Mouse (Mus musculus) small intestine, adult 2 months (tissue): ENCODE results near the gene Frrs1.
A peak's percentile ranks its signal among the peaks of the same experiment; 100 is the strongest.

Experiments
- CTCF ChIP-seq: fragments of 200-500 bp; IDR thresholded peaks from 2 replicates; pipeline ENCODE4 v1.5.1; 2012; ENCODE audit warnings: low read depth, mild to moderate bottlenecking, control low read depth, inconsistent platforms, low read length, moderate library complexity, mixed read lengths; ENCODE audit not compliant: insufficient replicate concordance, insufficient read length; ENCODE audit errors: extremely low read depth
- POLR2A ChIP-seq: fragments of 200-500 bp; IDR thresholded peaks from 2 replicates; pipeline ENCODE4 v1.6.1; 2012; ENCODE audit warnings: low read depth, mild to moderate bottlenecking, control low read depth, inconsistent platforms, low read length, moderate library complexity

- TF ChIP-seq CTCF, result peak; percentile 87
- no peak for TF ChIP-seq POLR2A
These were observed 23.2 kb upstream of the Frrs1 start for GRCm38 (mm10) chr3:116835770-116836680.
